Mouse (Mus musculus): ENCODE measurements around the gene Gpr82. TPM values are rescaled to one million over a fixed set of nuclear protein-coding genes. Genes with fewer than 3 reads are reported as not detected.

Gene Gpr82
- polyA plus RNA-seq, 1 experiment from 2014 or later, result 0.04 TPM

DNA sequence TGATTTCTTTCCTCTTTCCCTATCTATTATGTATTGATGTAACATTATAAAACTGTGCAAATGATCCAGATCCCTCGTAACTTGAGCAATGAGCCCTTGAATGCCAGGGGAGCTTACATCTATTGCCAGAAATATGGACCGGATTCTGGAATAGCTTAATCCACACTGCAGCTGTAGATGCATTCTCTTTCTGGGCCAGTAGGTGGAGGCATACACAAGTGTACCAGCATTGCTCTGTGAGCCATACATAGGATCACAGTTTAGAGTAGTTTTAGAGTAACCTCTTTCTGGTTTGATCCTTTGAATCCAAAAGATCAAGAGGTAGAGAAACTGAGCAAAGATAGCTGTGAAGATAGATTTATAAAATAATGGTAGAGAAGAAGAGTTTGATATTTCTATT is 49.0 kb downstream of the Gpr82 start:
- 44% methylated on average over 2 of the region's 2 CpGs for WGBS
- H3K9ac ChIP-seq (ENCODE audit: low read depth, low read length), result no peak overlapping the region

More for the DNA sequence above, 49.0 kb downstream of the Gpr82 start:
- H3K4me2 ChIP-seq (replicated peaks; ENCODE audit: low read depth), result no peak overlapping the region
- no peak overlapping the region for H3K27ac ChIP-seq (ENCODE audit: low read depth, low read length)
- H3K27me3 ChIP-seq (replicated peaks; ENCODE audit: control insufficient read depth, insufficient read depth, low read length), result no peaks in the 10 kb centered on the region
- H3K4me1 ChIP-seq (replicated peaks; ENCODE audit: control insufficient read depth, insufficient read depth, low read length), result no peaks in the 10 kb centered on the region
- TF ChIP-seq CTCF (IDR thresholded peaks at IDR 0.05; ENCODE audit: low read depth), result peak; percentile 92
- H3K4me3 ChIP-seq (ENCODE audit: low read depth, low read length), result no peak overlapping the region
- no peaks in the 10 kb centered on the region for H3K36me3 ChIP-seq (ENCODE audit: control insufficient read depth, insufficient read depth)
- H3K9me3 ChIP-seq (ENCODE audit: control insufficient read depth), result no peaks in the 10 kb centered on the region
- ATAC-seq, result no peak

Small RNA genes lying within 50 kb of the gene (microRNA-seq; reads per million reads assigned to microRNA genes)
- not detected for gene Gm25246

Other genes starting within 250 kb of the Gpr82 start
- 0.09 and 0.12 TPM in 2 replicates for gene Nyx, start 195.3 kb upstream of the Gpr82 start, polyA plus RNA-seq (2015; fragmentation: Nextera tagmentation; extraction: Ambion mirVana)
- 1.4 TPM in 2 replicates for gene Gpr34, start 29.3 kb upstream of the Gpr82 start, polyA plus RNA-seq (2015; fragmentation: Nextera tagmentation; extraction: Ambion mirVana)
- gene Cask, start 190.0 kb downstream of the Gpr82 start, polyA plus RNA-seq (2015; fragmentation: Nextera tagmentation; extraction: Ambion mirVana), result 9.0 and 9.8 TPM in 2 replicates